Mouse (Mus musculus): ENCODE results near the gene Pheta2. TPM values are rescaled to one million over a fixed set of nuclear protein-coding genes. Genes with fewer than 3 reads are reported as not detected.

Gene Pheta2
- polyA plus RNA-seq, 1 experiment from 2014 or later, result 3.1 TPM

DNA sequence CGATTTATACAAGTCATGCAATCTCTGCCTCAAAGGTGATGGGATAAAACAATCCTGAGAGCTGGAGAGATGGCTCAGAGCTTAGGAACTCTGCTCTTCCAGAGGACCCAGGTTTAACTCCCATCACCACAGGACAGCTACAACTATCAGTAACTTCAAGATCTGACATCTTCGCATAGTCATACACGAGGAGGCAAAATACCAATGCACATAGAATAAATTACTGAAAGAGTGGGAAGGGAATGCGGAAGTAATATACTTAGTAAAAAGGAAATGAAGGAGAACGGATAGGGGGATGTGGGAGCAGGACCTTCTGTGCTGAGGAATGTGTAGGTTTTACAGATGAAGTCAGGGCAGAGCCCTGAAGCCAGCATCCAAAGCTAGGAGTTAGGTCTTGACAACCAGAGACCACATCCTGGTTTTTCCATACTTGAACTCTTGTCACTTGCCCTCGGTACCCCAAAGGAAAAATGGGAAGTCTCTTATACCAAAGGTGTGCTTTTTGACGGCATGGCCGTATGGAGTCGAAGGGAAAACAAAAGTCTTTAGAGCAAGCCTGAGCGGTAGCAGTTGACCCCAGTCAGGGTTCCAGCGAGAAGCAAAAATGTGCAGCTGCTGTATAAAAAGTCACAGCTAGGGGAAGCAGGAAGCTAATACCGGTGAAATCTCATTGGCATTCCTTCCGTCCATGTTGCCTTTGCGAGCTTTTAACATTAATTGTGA lies 8.0 kb downstream of the Pheta2 start:
- peak overlapping the region; percentile 68 for H3K4me3 ChIP-seq (ENCODE audit: low read depth, low read length)
- peak overlapping the region; percentile 65 for H3K4me2 ChIP-seq (ENCODE audit: low read depth)
- ATAC-seq (ENCODE audit: insufficient read depth, low FRiP score, low TSS enrichment) (no peak), DNase-seq (ENCODE audit: low spot score) (no peak)
- H3K27ac ChIP-seq (ENCODE audit: low read depth, low read length), result no peak overlapping the region
- no peaks in the 10 kb centered on the region for H3K9me3 ChIP-seq (ENCODE audit: control insufficient read depth, low read length)
- peaks cover 10% of the 10 kb centered on the region for H3K4me1 ChIP-seq (ENCODE audit: control insufficient read depth, insufficient read depth, low read length)
- H3K36me3 ChIP-seq (ENCODE audit: control insufficient read depth, insufficient read depth, low read length), result peaks cover 15% of the 10 kb centered on the region
- H3K27me3 ChIP-seq (ENCODE audit: control insufficient read depth, insufficient read depth, low read length), result no peaks in the 10 kb centered on the region
- peak overlapping the region; percentile 70 for H3K9ac ChIP-seq (ENCODE audit: low read length)
- WGBS, result 70% methylated on average over 14 of the region's 14 CpGs

DNA sequence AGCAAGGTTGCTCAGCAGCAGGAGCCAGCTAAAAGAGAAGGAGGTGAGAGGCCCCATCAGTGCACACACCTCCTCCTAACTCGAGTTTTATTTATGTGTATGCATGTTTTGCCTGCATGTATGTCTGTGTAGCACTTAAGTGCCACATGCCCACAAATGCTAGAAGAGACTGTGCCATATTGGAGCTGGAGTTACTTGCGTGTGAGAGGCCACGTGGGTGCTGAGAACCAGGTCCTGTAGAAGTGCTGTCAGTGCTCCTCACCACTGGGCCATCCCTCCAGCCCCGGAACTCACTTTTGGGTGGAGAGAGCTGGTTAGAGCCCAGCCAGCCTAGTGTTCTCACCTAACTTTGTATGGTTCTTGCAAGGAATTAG lies 8.5 kb downstream of the Pheta2 start:
- Histone ChIP-seq H3K27me3 (ENCODE audit: control insufficient read depth, insufficient read depth, low read length) (no peaks in the 10 kb centered on the region), H3K4me3 (ENCODE audit: low read depth, low read length) (peak overlapping the region; percentile 68; the same call in 1 of the 2 replicates), H3K9me3 (ENCODE audit: control insufficient read depth, low read length) (no peaks in the 10 kb centered on the region), H3K36me3 (ENCODE audit: control insufficient read depth, insufficient read depth, low read length) (peaks cover 15% of the 10 kb centered on the region), H3K4me1 (ENCODE audit: control insufficient read depth, insufficient read depth, low read length) (peaks cover 10% of the 10 kb centered on the region), H3K9ac (ENCODE audit: low read length) (no peak overlapping the region), H3K4me2 (ENCODE audit: low read depth) (peak overlapping the region; percentile 65), H3K27ac (ENCODE audit: low read depth, low read length) (no peak overlapping the region)
- no peak for DNase-seq (ENCODE audit: low spot score)
- no peak for ATAC-seq (ENCODE audit: insufficient read depth, low FRiP score, low TSS enrichment)
- 80% methylated on average over 4 of the region's 4 CpGs for WGBS

DNA sequence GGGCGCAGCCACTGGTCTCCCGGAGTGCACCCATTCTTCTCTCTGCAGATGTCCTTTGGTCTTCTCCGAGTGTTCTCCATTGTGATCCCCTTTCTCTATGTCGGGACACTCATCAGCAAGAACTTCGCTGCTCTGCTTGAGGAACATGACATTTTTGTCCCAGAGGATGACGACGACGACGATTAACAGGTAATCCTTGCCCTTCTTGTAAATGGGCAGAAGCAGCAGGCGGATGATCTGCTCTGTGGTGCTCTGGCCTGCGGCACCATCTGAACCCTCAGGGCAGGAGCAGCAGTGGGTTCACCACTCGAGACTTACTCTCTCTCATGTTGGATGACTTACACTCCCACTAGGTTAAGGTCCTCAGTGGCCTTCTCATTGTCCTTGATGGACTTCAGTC lies 9.1 kb downstream of the Pheta2 start:
- no peak overlapping the region for H3K9ac ChIP-seq (ENCODE audit: low read length)
- H3K27me3 ChIP-seq (ENCODE audit: control insufficient read depth, insufficient read depth, low read length), result no peaks in the 10 kb centered on the region
- H3K9me3 ChIP-seq (ENCODE audit: control insufficient read depth, low read length), result no peaks in the 10 kb centered on the region
- DNase-seq (ENCODE audit: low spot score) (no peak), ATAC-seq (ENCODE audit: insufficient read depth, low FRiP score, low TSS enrichment) (no peak)
- H3K36me3 ChIP-seq (ENCODE audit: control insufficient read depth, insufficient read depth, low read length), result peaks cover 15% of the 10 kb centered on the region
- no peak overlapping the region for H3K27ac ChIP-seq (ENCODE audit: low read depth, low read length)
- 93% methylated on average over 12 of the region's 12 CpGs for WGBS
- H3K4me1 ChIP-seq (ENCODE audit: control insufficient read depth, insufficient read depth, low read length), result peaks cover 10% of the 10 kb centered on the region
- H3K4me3 ChIP-seq (ENCODE audit: low read depth, low read length), result no peak overlapping the region
- H3K4me2 ChIP-seq (ENCODE audit: low read depth), result no peak overlapping the region

DNA sequence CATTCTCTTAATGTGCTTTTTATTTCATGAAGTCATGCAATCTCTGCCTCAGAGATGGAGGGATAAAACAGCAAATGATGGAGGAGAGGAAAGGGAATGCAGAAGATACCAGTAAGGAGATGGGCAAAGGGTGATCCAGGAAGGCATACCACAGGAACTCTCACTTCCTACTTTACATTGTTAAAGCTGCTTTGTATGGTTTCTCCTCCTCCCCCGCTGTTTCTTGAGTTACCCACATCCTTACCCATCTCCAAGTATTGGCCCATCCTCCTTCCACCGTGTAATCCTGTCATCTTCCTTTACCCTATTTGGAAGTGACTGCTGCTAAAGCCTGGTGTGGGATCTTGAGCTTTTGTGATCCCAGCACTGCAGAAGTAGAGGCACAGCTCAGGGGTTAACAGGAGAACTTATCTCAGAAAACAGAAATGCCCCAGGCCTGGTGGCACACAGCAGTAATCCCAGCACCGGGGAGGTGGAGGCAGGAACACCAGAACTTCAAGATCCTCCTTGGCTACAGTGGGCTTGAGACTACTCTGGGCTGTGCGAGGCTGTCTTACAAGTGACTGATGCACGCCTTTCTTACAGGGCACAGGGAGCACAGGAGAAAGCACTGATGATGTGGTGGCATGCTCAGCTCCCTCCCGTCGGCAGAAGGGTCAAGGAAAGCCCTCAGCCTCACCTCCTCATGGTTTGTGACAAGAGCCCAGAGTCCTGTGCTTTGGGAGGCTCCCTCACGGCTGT lies 9.7 kb downstream of the Pheta2 start:
- H3K9ac ChIP-seq (ENCODE audit: low read length), result no peak overlapping the region
- DNase-seq (ENCODE audit: low spot score) (no peak), ATAC-seq (ENCODE audit: insufficient read depth, low FRiP score, low TSS enrichment) (no peak)
- no peak overlapping the region for H3K4me2 ChIP-seq (ENCODE audit: low read depth)
- H3K4me3 ChIP-seq (ENCODE audit: low read depth, low read length), result no peak overlapping the region
- peaks cover 13% of the 10 kb centered on the region for H3K4me1 ChIP-seq (ENCODE audit: control insufficient read depth, insufficient read depth, low read length)
- no peaks in the 10 kb centered on the region for H3K27me3 ChIP-seq (ENCODE audit: control insufficient read depth, insufficient read depth, low read length)
- 88% methylated on average over 8 of the region's 8 CpGs for WGBS
- no peaks in the 10 kb centered on the region for H3K9me3 ChIP-seq (ENCODE audit: control insufficient read depth, low read length)
- no peak overlapping the region for H3K27ac ChIP-seq (ENCODE audit: low read depth, low read length)
- peaks cover 15% of the 10 kb centered on the region for H3K36me3 ChIP-seq (ENCODE audit: control insufficient read depth, insufficient read depth, low read length)

DNA sequence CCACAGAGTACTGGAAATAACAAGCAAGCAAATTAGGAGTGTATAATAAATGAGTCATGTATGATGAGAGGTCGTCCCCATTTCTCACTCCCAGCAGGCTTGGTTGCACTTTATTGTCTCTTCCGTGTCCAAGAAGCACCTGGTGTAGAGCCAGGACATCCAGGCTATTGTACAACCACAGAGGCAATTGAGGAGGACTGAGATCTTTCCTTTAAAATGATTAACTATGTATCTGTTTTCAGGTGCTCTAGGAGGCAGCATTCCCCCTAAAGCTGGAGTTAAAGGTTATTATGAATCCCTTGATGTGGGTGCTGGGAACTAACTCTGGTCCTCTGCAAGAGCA lies 10.2 kb downstream of the Pheta2 start:
- H3K4me3 ChIP-seq (ENCODE audit: low read depth, low read length), result no peak overlapping the region
- peaks cover 15% of the 10 kb centered on the region for H3K36me3 ChIP-seq (ENCODE audit: control insufficient read depth, insufficient read depth, low read length)
- H3K4me2 ChIP-seq (ENCODE audit: low read depth), result no peak overlapping the region
- H3K4me1 ChIP-seq (ENCODE audit: control insufficient read depth, insufficient read depth, low read length), result peaks cover 13% of the 10 kb centered on the region
- H3K9me3 ChIP-seq (ENCODE audit: control insufficient read depth, low read length), result no peaks in the 10 kb centered on the region
- H3K27ac ChIP-seq (ENCODE audit: low read depth, low read length), result no peak overlapping the region
- no peak overlapping the region for H3K9ac ChIP-seq (ENCODE audit: low read length)
- DNase-seq (ENCODE audit: low spot score), result no peak
- no peak for ATAC-seq (ENCODE audit: insufficient read depth, low FRiP score, low TSS enrichment)
- H3K27me3 ChIP-seq (ENCODE audit: control insufficient read depth, insufficient read depth, low read length), result no peaks in the 10 kb centered on the region
- 94% methylated on average over 2 of the region's 2 CpGs for WGBS

GRCm38 (mm10) chr15:82350349-82350748 lies 11.6 kb downstream of the Pheta2 start:
- Histone ChIP-seq H3K4me1 (ENCODE audit: control insufficient read depth, insufficient read depth, low read length) (peaks cover 13% of the 10 kb centered on the region), H3K4me3 (ENCODE audit: low read depth, low read length) (no peak overlapping the region), H3K9ac (ENCODE audit: low read length) (no peak overlapping the region), H3K27ac (ENCODE audit: low read depth, low read length) (no peak overlapping the region), H3K27me3 (ENCODE audit: control insufficient read depth, insufficient read depth, low read length) (no peaks in the 10 kb centered on the region), H3K36me3 (ENCODE audit: control insufficient read depth, insufficient read depth, low read length) (peaks cover 15% of the 10 kb centered on the region), H3K4me2 (ENCODE audit: low read depth) (no peak overlapping the region), H3K9me3 (ENCODE audit: control insufficient read depth, low read length) (no peaks in the 10 kb centered on the region)
- WGBS, result 92% methylated on average over 4 of the region's 4 CpGs
- no peak for DNase-seq (ENCODE audit: low spot score)
- no peak for ATAC-seq (ENCODE audit: insufficient read depth, low FRiP score, low TSS enrichment)

DNA sequence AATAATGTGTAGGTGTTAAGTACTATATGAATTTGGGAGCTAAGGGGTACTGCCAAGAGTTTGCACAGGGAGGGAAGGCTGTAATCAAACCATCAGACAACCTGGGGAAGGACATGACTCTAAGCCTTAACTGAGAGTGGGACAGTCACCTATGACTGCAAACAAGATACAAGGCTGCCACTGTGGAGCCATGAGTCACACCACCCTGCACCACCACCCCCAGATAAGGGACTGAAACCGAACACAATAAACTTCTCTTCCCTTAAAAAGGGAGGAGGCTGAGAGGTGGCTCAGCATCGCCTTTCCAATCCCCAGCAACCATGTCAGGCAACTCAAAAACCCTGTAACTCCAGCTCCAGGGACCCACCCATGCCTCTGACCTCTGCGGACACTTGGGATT lies 12.7 kb downstream of the Pheta2 start:
- Histone ChIP-seq H3K4me1 (ENCODE audit: control insufficient read depth, insufficient read depth, low read length) (peaks cover 13% of the 10 kb centered on the region), H3K9me3 (ENCODE audit: control insufficient read depth, low read length) (no peaks in the 10 kb centered on the region), H3K27me3 (ENCODE audit: control insufficient read depth, insufficient read depth, low read length) (no peaks in the 10 kb centered on the region), H3K4me3 (ENCODE audit: low read depth, low read length) (no peak overlapping the region), H3K36me3 (ENCODE audit: control insufficient read depth, insufficient read depth, low read length) (peaks cover 15% of the 10 kb centered on the region), H3K9ac (ENCODE audit: low read length) (no peak overlapping the region), H3K4me2 (ENCODE audit: low read depth) (no peak overlapping the region), H3K27ac (ENCODE audit: low read depth, low read length) (no peak overlapping the region)
- WGBS, result 93% methylated on average over 3 of the region's 3 CpGs
- no peak for DNase-seq (ENCODE audit: low spot score)
- no peak for ATAC-seq (ENCODE audit: insufficient read depth, low FRiP score, low TSS enrichment)

GRCm38 (mm10) chr15:82353078-82353744 lies 14.5 kb downstream of the Pheta2 start:
- DNase-seq (ENCODE audit: low spot score) (peak; percentile 37), ATAC-seq (ENCODE audit: insufficient read depth, low FRiP score, low TSS enrichment) (no peak)
- Histone ChIP-seq H3K27ac (ENCODE audit: low read depth, low read length) (peak overlapping the region; percentile 66; the same call in 1 of the 2 replicates), H3K4me1 (ENCODE audit: control insufficient read depth, insufficient read depth, low read length) (peaks cover 3% of the 10 kb centered on the region; the same call in 1 of the 2 replicates), H3K4me3 (ENCODE audit: low read depth, low read length) (peak overlapping the region; percentile 85), H3K36me3 (ENCODE audit: control insufficient read depth, insufficient read depth, low read length) (peaks cover 11% of the 10 kb centered on the region), H3K27me3 (ENCODE audit: control insufficient read depth, insufficient read depth, low read length) (no peaks in the 10 kb centered on the region), H3K9ac (ENCODE audit: low read length) (peak overlapping the region; percentile 92), H3K4me2 (ENCODE audit: low read depth) (peak overlapping the region; percentile 68), H3K9me3 (ENCODE audit: control insufficient read depth, low read length) (no peaks in the 10 kb centered on the region)
- 35% methylated on average over 14 of the region's 14 CpGs for WGBS

All from neural tube, embryonic 11.5 days (tissue).